Mouse (Mus musculus) bone marrow, adult 2 months (tissue): ENCODE data around the gene Iqgap3.

Experiments used
- CTCF ChIP-seq: fragments of 200-500 bp; IDR thresholded peaks from 2 replicates; pipeline ENCODE4 v1.5.1; 2011; ENCODE audit warnings: low read length, control low read depth; ENCODE audit not compliant: control insufficient read depth, insufficient read depth
- POLR2A ChIP-seq: fragments of 200-500 bp; IDR thresholded peaks from 2 replicates; pipeline ENCODE4 v1.6.1; 2011; ENCODE audit warnings: low read depth, mild to moderate bottlenecking, control low read depth, low read length, borderline replicate concordance; ENCODE audit not compliant: control insufficient read depth

DNA sequence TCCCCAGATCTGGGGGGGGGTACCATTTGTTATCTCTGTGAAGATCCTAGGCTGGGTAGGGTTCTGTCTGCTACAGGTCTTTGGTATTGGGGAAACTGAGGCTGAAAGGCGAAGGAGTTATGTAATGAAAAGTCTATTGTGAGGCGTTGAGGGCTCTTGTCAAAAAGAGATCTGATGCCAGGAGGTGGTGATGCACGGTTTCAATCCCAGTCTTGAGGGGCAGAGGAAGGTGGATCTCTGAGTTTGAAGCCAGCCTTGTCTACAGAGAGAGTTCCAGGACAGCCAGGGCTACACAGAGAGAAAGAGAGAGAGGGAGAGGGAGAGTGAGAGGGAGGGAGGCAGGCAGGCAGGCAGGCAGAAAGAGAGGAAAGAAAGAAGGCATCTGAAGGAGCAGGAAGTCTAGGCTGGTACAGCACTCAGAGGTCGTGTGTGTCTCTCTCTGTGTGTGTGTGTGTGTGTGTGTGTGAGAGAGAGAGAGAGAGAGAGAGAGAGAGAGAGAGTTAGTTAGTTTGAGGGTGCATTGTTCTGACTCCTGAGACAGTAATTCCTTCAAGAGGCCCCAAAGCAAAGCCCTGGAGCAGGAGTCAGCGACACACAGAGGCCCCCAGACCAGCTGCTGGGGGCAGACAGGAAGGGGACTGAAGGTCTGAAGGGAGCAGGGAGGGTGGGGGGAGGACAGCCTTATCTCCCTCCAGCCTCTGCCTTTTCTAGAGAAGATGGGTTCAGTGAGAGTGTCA lies 64.8 kb downstream of the Iqgap3 start:
- no peak for TF ChIP-seq POLR2A
- no peak for TF ChIP-seq CTCF
